Mouse (Mus musculus) liver, embryonic 14.5 days (tissue): ENCODE results near the gene Zfp827.

Experiments used
- CTCF ChIP-seq: IDR thresholded peaks from 2 replicates; pipeline ENCODE4 v1.5.1; 2016; ENCODE audit warnings: antibody characterized with exemption, low read depth, control low read depth
- EP300 ChIP-seq: IDR thresholded peaks from 2 replicates; pipeline ENCODE4 v1.6.1; 2016; ENCODE audit warnings: antibody characterized with exemption, low read depth

GRCm38 (mm10) chr8:79175991-79176390 is 147.8 kb downstream of the Zfp827 start:
- no peak for TF ChIP-seq EP300
- TF ChIP-seq CTCF = no peak
